Mouse (Mus musculus): Measurements from ENCODE around the gene Il2.

- TF ChIP-seq CTCF (conservative IDR thresholded peaks at IDR 0.05; ENCODE audit: low read length) (no peak), POU5F1 (IDR thresholded peaks at IDR 0.05; ENCODE audit: borderline replicate concordance, low read length) (no peak), NANOG (IDR thresholded peaks at IDR 0.05; ENCODE audit: borderline replicate concordance, low read length) (no peak)
These were observed 26.5 kb upstream of the Il2 start for GRCm38 (mm10) chr3:37152274-37152673.
